Mouse (Mus musculus) urinary bladder, postnatal 4 days (tissue): ENCODE data around the gene Cnot1.
"Not testable (repeated sequence)": the region's sequence is repeated elsewhere in the genome, so short reads cannot be mapped to it uniquely, and the experiment has no call there.

ENCODE experiments used
- DNase-seq, 2 experiments: peaks; one replicate each; pipeline ENCODE4 v3.0.0; 2021 to 2022; ENCODE audit warnings: low spot score in 2 of 2

Gene Cnot1

DNA sequence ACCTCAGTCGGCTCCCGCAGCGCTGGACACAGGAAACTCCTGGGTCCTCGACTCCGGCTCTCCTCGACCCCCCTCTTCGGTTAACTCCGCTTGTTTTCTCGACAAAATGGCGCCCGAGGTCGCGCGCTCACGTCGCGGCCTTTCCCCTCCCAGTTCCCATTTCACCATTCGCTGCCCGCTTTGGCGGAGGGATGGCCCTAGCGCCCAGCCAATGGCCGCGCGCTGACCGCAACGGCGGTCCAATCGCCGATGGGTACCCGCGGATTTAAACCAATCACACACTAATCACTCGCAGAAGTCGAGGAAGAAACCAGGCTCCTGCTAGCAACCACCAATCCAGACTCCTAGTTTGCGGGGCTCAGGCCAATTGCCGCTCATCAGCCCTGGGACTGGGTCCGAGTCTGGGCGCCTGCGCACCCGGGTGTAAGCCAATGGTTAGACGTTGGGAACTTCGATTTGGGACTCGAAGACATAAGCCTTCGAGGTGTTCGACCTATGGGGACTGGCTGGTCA, at the start of gene Cnot1:
Gene Cnot1, minus strand, starts transcription at position 134 of the 513 bp plus-strand sequence.
- peak; percentile 95 to 97 for DNase-seq

GRCm38 (mm10) chr8:95854174-95854573, 46.9 kb upstream of the Cnot1 start:
- DNase-seq, result no peak

DNA sequence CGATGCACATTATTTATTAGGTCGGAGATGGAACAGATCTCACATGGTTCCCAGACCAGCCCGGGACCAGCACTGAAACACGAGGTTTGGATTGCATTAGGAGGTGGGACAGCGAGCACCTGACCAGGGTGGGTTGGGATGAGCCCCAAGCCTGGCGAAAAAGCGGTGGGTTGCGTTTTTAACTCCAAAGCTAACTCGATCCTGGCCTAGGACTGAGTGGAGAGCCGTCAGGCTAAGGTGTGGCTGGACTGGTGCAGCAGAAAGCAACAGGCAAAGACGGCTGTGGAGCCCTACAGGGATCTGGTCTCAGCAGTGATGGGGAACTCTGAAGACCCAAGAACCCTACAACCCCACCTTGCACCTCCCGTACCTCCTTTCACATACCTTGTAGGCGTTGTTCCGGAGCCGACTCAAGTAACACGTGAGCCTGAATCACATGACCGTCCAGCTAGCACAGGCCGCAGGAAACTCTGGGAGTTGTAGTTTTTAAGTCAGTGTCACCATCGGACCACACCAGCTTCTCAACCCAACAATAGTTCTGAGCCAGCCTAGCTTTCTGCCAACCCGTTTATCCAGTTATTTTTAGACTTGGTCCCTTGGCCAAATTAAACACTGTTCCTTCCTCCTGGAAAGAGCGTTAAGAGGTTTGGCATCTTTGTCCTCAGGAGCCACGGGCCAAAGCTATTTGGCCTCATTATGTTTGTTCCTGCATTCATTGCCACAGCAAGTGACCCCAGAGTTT, 46.0 kb upstream of the Cnot1 start, which contains the start of gene Slc38a7:
Gene Slc38a7, minus strand, starts transcription at position 438 of the 742 bp plus-strand sequence.
- DNase-seq, result peak in 1 of 2 experiments; percentile 48

DNA sequence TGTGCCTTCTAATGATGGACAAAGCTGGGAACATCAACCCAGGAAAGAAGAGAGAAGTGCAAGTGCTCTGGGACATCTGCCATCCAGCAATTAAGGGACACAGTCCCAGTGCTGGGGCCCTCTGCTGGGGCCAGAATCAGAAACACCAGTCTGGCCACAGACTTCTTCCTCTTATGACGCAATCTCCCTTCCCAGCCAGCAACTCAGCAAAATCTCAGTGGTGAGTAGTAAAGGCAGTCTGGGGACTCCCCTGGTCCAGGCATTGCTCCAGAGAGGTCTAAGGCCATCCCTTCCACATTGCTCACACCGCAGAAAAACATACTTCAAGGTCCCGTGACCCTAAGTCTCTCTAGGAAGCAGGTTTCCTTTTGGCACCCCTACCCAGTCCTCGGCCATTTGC, 45.0 kb upstream of the Cnot1 start:
- DNase-seq, result no peak

DNA sequence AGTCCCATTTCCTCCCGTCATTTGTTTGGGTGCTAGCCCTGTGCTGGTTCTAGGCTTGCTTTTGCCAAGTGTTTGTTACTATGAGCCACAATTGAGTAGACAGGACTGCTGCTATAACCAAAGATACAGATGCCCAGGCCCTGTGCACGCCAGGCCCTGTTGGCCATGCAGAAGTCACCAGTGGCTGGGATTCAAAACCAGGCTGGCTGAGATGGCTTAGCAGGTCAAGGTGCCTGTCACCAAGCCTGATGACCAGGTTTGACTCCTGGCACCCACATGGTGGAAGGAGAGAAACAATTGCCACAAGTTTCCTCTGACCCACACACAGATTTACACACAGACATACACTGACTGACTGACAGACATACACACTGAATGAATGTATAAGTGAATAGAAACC, 43.1 kb upstream of the Cnot1 start:
- peak in 1 of 2 experiments; percentile 32 for DNase-seq

- no peak for DNase-seq
Measured at GRCm38 (mm10) chr8:95848734-95849464, 41.6 kb upstream of the Cnot1 start.

DNA sequence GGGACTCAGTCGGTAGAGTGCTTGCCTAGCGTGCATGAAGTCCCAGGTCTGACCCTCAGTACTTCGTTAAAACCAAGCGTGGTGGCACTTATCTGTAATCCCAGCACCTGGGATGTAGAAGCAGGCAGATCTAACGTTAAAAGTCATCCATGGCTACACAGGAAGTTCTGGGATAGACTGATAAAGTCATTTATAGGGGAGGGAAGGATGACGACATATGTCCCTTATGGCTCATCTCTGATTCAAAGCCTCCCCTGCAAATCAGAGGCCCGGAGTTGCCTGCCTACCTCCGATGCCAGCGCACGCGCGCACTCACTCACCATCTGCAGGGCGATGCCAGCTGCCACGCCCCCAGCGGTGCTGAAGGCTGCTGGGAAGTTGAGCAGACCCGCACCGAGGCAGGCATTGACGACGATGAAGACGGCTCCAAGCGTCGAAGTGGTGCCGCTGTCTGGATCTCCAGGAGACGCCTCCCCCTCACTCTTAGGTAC, 40.8 kb upstream of the Cnot1 start:
- DNase-seq, result no peak

- peak in 1 of 2 experiments; percentile 53 for DNase-seq
Measured at GRCm38 (mm10) chr8:95845026-95845425, 37.8 kb upstream of the Cnot1 start.

- peak in 1 of 2 experiments; percentile 58 for DNase-seq
Measured at GRCm38 (mm10) chr8:95843968-95844367, 36.7 kb upstream of the Cnot1 start.

- peak in 1 of 2 experiments; percentile 58 for DNase-seq
Measured at GRCm38 (mm10) chr8:95841436-95841835, 34.2 kb upstream of the Cnot1 start.

GRCm38 (mm10) chr8:95839289-95839688, 32.0 kb upstream of the Cnot1 start:
- DNase-seq, result peak in 1 of 2 experiments; percentile 10

- peak in 1 of 2 experiments; percentile 52 for DNase-seq
Measured at GRCm38 (mm10) chr8:95837266-95837665, 30.0 kb upstream of the Cnot1 start.

DNA sequence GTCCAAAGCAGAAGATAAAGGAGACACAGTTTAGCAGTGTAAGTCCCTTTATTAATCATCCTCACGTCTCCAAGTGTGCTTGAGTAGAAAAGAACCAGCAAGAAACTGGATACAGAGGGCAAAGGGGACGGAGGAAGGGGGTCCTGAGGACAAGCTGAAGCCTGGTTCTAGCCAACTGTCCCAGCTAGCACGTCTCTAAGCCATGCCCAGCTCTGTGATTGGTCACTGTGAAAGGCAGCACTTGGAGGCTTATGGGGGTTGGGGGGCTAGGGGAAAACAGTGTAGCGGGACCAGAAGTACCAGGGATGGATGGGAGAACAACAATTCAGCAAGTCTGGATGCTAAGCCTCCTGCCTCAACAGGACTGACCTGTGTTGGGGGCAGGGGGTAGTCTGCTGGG, 28.6 kb upstream of the Cnot1 start:
- DNase-seq, result peak in 1 of 2 experiments; percentile 8

GRCm38 (mm10) chr8:95833435-95833984, 26.2 kb upstream of the Cnot1 start:
- DNase-seq, result no peak

- DNase-seq, result peak; percentile 56 to 77
Measured at GRCm38 (mm10) chr8:95832603-95833434, 25.6 kb upstream of the Cnot1 start.

GRCm38 (mm10) chr8:95830144-95830543, 22.9 kb upstream of the Cnot1 start:
- no peak for DNase-seq

- DNase-seq, result not testable (repeated sequence)
Measured at GRCm38 (mm10) chr8:95825162-95825561, 17.9 kb upstream of the Cnot1 start, which contains the start of gene Sap18b. Sap18b (plus strand) TSS chr8:95825346.

DNA sequence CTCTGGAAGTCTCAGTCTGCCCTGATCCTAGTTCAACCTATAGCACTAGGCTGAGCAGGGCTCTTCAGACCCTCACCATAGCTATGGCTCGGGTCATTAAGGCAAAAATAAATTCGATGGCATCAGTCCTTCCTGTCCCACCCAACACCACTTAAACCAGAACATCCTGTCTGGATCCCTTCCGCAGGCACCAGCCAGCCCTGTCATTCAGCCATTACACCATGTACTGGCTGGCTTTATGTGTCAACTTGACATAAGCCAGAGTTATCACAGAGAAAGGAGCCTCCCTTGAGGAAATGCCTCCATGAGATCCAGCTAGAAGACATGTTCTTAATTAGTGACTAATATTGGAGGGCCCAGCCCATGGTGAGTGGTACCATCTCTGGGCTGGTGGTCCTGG, 15.4 kb upstream of the Cnot1 start:
- no peak for DNase-seq

- DNase-seq, result no peak
Measured at GRCm38 (mm10) chr8:95822096-95822495, 14.8 kb upstream of the Cnot1 start.

DNA sequence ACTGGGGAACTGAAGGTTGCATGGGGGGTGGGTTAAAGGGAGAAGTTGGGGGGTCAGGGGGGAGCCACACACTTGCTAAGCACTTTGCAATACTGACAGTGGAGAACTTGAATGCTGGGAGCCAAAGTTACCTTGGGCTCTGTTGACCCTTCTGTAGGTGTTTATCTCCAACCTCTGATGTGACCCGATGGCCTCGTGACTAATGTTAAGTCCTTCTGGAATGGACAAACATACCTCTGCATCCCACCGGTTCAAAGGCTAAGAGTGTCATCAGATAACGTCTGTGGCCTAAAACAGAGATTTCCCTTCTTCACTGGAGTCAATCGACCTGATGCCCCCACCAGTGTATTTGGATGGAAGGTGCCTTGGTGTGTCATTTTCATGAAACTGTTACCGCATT, 14.0 kb upstream of the Cnot1 start:
- no peak for DNase-seq

- DNase-seq, result no peak
Measured at GRCm38 (mm10) chr8:95818211-95818610, 10.9 kb upstream of the Cnot1 start.
